Mouse (Mus musculus) lung, adult 2 months (tissue): Measurements from ENCODE around the gene Lalba.

Source experiments
- CTCF ChIP-seq: fragments of 200-500 bp; IDR thresholded peaks from 2 replicates; pipeline ENCODE4 v1.5.1; 2011; ENCODE audit warnings: mild to moderate bottlenecking, low read length, control low read depth; ENCODE audit not compliant: insufficient read depth
- POLR2A ChIP-seq: fragments of 200-500 bp; IDR thresholded peaks from 2 replicates; pipeline ENCODE4 v1.6.1; 2011; ENCODE audit warnings: low read depth, mild to moderate bottlenecking, control low read depth, low read length, borderline replicate concordance; ENCODE audit errors: extremely low read depth

DNA sequence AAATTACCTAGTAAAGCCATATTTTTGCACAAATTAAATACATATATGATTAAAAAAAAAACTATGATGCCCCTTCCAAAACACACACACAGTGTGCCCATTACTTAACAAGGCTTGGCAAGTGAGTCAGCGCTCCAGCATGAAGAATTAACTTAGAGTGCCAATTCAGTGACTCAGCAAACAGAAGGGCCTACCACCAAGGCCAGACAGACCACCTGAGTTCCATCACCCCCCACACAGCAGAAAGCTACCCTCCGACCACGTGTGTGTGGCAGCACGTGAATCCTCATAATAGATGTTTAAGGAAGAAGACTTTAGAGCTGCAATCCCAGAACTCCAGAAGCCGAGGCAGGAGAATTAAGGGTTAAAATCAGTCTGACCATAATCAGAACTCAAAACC is 49.8 kb upstream of the Lalba start:
- no peak for TF ChIP-seq CTCF
- TF ChIP-seq POLR2A, result no peak
